Mouse (Mus musculus): ENCODE measurements around the gene Fto.

The Fto gene

DNA sequence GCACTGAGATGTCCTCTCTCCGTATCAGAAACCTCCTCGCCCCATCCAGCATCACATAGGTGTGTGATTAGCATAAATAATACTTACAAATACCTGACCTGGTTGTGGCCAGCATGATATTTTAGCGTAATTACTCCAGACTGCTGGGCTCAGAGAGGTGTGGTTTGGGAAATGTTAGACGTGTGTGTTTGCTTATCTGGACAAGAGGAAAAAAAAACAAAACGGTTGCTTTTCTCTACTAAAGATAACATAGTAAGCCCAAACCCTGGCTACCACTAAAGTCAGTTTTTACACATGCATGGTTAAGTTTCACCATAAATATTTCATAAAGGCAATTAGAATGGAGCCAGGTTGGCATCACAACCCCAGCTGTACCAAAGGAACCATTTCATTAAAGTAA is 221.4 kb downstream of the Fto start:
- DNase-seq: no peak

GRCm38 (mm10) chr8:91538109-91538508 is 224.8 kb downstream of the Fto start:
- DNase-seq: no peak

GRCm38 (mm10) chr8:91538892-91539291 is 225.6 kb downstream of the Fto start:
- DNase-seq: no peak

DNA sequence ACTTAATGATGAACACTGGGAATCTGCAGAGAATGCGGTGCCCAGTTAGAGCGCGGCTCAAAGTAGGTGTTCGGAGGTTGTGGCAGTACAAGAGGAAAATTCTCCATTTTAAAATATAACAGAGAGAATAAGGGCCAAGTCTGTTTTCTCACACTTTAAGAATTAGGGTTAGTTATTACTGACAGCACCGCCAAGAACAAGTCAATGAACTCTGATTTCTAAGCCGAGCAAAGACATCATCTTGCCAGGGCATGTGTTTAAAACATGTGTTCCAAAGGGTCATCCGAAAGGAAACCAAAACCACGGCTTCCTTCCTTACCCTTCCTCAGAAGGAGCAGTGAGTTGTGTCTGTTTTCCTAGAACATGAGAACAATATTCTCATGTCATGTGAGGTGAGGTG is 226.3 kb downstream of the Fto start:
- no peak for DNase-seq

DNA sequence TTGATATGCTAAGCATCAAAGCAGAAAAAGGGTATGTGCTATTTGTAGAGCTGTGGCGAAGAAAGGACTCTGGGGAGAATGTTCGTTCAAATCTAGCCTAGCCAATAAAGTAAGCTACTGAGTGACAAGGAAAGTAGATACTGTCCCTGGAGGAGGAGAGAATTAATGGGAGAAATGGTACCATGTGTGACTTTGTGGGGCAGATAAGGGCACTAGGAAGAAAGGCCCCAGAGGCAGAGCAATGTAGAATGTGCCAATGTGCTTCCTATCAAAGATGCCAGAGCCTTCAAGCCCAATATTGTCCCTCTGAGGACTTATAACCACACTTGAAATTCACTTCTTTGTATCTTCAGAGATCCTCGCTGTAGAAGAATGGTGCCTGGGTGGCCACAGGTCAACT is 227.9 kb downstream of the Fto start:
- no peak for DNase-seq

- no peak for DNase-seq
These were observed 232.2 kb downstream of the Fto start for GRCm38 (mm10) chr8:91545561-91545960.

GRCm38 (mm10) chr8:91546599-91546998 is 233.3 kb downstream of the Fto start:
- DNase-seq: no peak

DNA sequence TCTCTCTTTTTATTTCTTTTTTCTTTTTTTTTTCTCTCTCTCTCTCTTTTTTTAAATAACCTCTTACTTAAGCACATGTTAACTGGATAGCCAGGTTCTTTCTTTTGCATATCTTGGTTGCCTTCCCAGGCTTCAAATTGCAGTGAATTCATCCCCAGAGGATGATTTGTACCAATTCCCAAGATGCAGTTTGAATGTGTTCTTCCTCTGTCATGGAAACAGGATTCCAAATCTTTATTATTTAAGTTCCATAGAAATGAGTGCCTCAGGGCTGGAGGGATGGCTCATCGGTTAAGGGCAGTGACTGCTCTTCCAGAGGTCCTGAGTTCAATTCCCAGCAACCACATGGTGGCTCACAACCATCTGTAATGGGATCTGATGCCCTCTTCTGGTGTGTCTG is 236.8 kb downstream of the Fto start:
- no peak for DNase-seq

- DNase-seq: no peak
These were observed 237.9 kb downstream of the Fto start for GRCm38 (mm10) chr8:91551166-91551765.

DNA sequence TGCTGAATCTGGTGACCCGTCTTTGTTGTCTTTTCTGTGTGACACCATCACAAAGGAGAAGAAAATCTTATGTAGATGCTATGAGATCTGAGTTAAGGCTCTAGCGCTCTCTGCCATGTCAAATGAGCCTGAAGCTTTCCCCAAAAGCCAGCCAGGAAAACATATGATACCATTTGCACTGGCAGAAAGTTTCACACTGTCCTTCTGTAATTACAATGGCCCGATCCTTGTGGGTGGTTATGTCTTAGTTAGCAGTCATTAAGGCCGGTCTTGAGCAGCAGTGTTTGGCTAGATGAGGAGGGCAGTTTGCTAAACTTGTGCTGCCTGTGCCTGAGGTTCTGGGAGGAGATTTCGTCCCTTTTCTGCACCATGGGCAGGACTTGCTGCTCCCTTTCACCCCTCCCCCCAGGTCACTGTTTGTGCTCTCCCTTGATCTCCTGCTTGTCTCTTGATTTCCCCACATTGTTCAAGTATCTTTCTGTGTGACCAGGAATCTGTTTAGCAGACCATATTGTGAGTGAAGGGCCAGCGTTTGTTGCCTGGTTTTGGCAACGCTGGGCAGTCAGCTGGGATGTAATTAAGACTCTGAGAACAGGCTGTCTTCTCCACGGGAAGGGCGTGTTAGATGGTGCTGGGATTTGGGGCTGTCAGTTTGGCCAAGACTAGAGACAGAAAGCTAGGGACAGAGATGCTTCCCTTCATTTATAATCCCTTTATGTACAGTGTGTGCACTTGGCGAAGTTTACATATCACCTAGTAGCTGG is 238.6 kb downstream of the Fto start:
- no peak for DNase-seq

GRCm38 (mm10) chr8:91552635-91553034 is 239.3 kb downstream of the Fto start:
- no peak for DNase-seq

GRCm38 (mm10) chr8:91553387-91553786 is 240.1 kb downstream of the Fto start:
- DNase-seq: no peak

DNA sequence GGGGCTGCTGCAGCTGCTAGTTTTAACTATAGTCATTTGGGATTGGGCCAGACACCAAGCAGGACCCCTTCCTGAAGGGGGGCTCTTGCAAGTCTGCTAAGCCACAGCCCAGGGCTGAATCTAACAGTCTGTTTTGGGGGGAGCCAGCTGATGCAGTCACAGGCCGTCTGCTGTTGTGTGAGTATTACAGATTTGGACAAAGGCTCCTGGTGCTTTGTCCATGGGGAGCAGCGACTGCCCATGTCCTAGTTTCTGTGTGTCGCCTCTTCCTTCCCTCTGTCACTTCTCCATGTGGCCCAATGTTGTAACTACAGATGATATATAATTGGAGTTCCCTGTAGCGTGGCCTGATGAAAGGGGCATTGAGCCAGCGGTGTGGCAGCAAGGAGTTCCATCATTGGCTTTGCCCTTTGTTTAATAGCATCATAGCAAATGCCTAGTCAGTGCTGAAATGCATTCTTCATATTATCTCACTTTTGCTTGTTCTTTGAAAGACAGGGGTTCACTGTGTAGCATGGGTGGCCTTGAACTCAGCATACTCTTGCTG is 243.8 kb downstream of the Fto start:
- no peak for DNase-seq

DNA sequence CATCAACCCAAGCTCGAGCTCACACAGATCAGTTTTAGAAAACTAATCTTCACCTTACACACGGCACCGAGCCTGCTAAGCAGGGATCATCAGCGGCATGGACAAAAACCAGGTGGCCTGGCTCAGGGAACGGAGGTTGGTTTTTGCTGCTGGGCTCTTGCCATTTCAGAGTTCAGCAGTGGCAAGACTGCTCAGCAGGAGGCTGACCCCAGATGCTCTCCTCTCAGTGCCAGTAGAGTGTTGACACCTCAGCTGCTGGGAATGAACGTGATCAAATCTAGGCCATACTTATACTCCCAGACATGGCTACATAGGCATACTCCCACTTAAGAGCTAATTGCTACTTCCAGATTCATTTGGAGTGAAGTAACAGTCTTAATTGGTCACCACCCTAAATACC is 245.1 kb downstream of the Fto start:
- no peak for DNase-seq

DNA sequence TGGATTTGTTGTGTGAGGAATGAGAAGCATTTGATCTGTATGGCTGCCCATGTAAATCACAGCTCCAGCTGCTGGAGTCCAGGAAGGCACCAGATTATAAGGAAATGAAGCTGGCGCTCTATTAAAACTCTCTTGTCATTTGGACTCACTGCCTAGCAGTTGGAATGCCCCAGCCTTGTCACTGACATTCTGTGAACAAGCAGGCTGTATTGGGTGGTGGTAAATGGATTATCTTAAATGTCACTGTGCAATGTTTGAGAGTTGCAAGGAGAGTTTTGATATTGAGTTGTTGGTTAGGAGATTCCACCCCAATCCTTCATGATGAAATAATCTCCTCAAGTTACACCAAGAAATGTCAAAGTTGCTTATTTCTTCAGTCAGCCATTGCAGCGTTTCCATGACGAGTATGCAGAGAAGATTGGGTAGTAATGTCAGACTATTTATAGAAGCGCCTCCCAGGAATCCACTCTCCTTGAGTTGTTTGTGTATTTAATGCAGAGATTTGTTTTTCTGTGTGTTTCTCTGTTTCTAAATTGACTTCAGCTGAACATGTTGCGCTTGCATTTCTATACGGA is 246.8 kb downstream of the Fto start:
- DNase-seq: no peak

- DNase-seq: no peak
These were observed 247.9 kb downstream of the Fto start for GRCm38 (mm10) chr8:91561241-91561640.

GRCm38 (mm10) chr8:91562600-91562999 is 249.3 kb downstream of the Fto start:
- no peak for DNase-seq

GRCm38 (mm10) chr8:91563326-91563725 is 250.0 kb downstream of the Fto start:
- no peak for DNase-seq

DNA sequence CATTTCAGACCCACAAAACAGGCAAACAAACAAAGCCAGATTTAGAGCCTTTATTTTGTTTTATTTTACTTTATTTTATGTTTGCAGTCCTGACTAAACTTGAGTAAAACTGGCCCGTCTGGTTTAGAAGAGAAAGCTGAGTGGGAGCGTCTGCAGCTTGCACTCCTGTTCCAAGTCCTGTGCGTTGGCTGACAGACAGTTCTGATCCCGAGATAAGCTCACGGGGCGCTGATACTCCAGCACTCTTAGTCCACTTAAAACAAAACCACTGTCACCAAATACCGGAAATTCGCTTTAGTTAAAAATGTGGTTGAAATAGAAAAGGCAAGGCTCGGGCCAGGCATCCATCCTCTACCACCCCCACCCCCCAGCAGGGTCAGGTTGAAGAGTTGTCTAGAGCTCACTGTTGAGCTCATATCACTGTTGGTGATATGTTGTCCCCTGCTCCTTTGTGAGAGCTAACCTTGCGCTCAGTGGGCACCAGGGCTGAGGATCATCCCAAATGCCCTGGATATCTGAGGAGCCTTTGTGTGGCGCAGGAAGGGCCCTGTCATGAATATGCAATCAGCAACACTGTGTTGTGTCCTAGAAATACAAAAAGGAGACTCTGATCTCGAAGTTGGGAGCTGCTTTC is 252.7 kb downstream of the Fto start:
- no peak for DNase-seq

GRCm38 (mm10) chr8:91566503-91566869 is 253.2 kb downstream of the Fto start:
- DNase-seq: no peak

DNA sequence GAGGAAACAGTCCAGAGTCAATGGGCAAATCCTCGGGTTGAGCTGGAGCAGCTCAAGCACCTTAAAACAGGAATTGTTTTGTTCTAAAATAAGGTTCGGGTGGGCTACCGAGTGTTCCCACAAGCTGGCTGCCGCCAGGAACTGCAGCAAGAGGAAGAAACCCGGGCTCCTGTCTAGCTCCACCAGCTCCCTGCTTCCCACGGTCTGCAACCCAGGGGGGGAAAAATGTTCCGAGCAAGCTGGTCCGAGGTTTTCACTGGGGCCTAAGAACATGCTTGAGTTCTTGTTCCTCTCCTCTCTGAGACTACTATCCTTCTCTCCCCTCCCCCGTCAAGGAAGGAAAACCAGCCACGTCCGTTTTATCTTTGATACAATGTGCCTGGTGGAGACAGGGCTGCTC is 256.5 kb downstream of the Fto start:
- no peak for DNase-seq

- peak; percentile 49 for DNase-seq
These were observed 257.5 kb downstream of the Fto start for GRCm38 (mm10) chr8:91570809-91571208.

DNA sequence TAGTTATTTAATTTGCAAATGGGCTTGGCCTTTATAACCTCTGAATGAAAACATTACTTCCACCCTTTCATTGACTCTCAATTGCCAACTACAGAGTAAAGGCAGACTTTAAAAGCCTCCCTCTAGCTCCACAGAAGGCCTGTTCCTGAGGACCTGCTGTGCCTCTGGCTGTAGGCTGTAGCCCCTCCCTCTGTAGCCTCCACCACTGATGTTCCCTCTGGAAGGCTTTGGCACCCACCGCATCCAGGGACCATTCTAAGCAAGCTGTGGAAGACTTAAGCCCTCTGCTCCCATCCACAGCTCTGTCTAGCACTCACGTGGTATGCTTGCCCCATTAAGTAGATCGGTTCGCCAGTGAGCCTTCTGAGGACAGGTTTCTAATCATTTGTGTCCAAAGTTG is 258.7 kb downstream of the Fto start:
- DNase-seq: no peak

GRCm38 (mm10) chr8:91572630-91573029 is 259.3 kb downstream of the Fto start:
- peak; percentile 59 for DNase-seq

Data from kidney, postnatal 14 days (tissue).